Mouse (Mus musculus) forebrain, embryonic 11.5 days (tissue): ENCODE results near the gene Aarsd1. TPM values are rescaled to one million over a fixed set of nuclear protein-coding genes. Genes with fewer than 3 reads are reported as not detected.

Experiments
- ATAC-seq: fragments of 200-750 bp; cut with Nextera tagmentation; replicated peaks from 2 replicates; pipeline ENCODE4 v1.8.0; 2017; ENCODE audit warnings: moderate TSS enrichment; ENCODE audit not compliant: low FRiP score
- DNase-seq: peaks from one replicate; pipeline ENCODE4 v3.0.0-alpha.2; 2017; ENCODE audit warnings: low spot score
- H3K27ac ChIP-seq: fragments of 300-500 bp; sonication (generic); 2 replicates; pipeline ENCODE4 v1.5.1; 2014; ENCODE audit warnings: low read depth, low read length
- H3K27me3 ChIP-seq: fragments of 300-500 bp; sonication (generic); 2 replicates; pipeline ENCODE4 v1.6.1; 2014; ENCODE audit warnings: mild to moderate bottlenecking, low read length, mixed read lengths; ENCODE audit not compliant: control insufficient read depth, insufficient read depth
- H3K36me3 ChIP-seq: fragments of 300-500 bp; sonication (generic); 2 replicates; pipeline ENCODE4 v1.6.1; 2014; ENCODE audit warnings: mild to moderate bottlenecking, low read length, moderate library complexity, mixed read lengths; ENCODE audit not compliant: control insufficient read depth, insufficient read depth
- H3K4me1 ChIP-seq: fragments of 300-500 bp; sonication (generic); replicated peaks from 2 replicates; pipeline ENCODE4 v1.6.1; 2014; ENCODE audit warnings: low read length, mixed read lengths; ENCODE audit not compliant: control insufficient read depth, insufficient read depth
- H3K4me2 ChIP-seq: fragments of 300-500 bp; sonication (generic); 2 replicates; pipeline ENCODE4 v1.6.1; 2014; ENCODE audit warnings: low read depth, mild to moderate bottlenecking, low read length, moderate library complexity, mixed read lengths; ENCODE audit not compliant: severe bottlenecking
- H3K4me3 ChIP-seq: fragments of 300-500 bp; sonication (generic); 2 replicates; pipeline ENCODE4 v1.5.1; 2014; ENCODE audit warnings: low read depth, low read length
- H3K9ac ChIP-seq: fragments of 300-500 bp; sonication (generic); 2 replicates; pipeline ENCODE4 v1.6.1; 2014; ENCODE audit warnings: low read length
- H3K9me3 ChIP-seq: fragments of 300-500 bp; sonication (generic); 2 replicates; pipeline ENCODE4 v1.6.1; 2016; ENCODE audit warnings: low read length, mixed read lengths; ENCODE audit not compliant: control insufficient read depth
- WGBS: fragments of 180-500 bp; shearing (Covaris S2); extraction: QIAGEN DNeasy Blood & Tissue Kit; methylation state at CpG from one replicate; pipeline ENCODE4 v1.1.7; 2014; 5-methylcytosine and 5-hydroxymethylcytosine counted together
- polyA plus RNA-seq: library from polyadenylated mRNA; unstranded; fragments of >200 nt; fragmentation: Nextera tagmentation; extraction: Ambion mirVana; gene quantifications from 2 replicates; pipeline ENCODE4 v1.2.1, GENCODE M21; 2014

Gene Aarsd1
- polyA plus RNA-seq, 1 experiment from 2014 or later = 101 TPM

- Histone ChIP-seq H3K36me3 (no peaks in the 10 kb centered on the region), H3K27me3 (no peaks in the 10 kb centered on the region), H3K4me2 (no peak overlapping the region), H3K9ac (no peak overlapping the region), H3K27ac (no peak overlapping the region), H3K9me3 (no peaks in the 10 kb centered on the region), H3K4me3 (no peak overlapping the region), H3K4me1 (peaks cover 17% of the 10 kb centered on the region)
- DNase-seq (no peak), ATAC-seq (no peak)
- WGBS = 90% methylated on average over 15 of the region's 15 CpGs
Observed at GRCm38 (mm10) chr11:101460321-101460720, 42.9 kb upstream of the Aarsd1 start.

GRCm38 (mm10) chr11:101459716-101460115 is 42.3 kb upstream of the Aarsd1 start:
- WGBS = 43% methylated on average over 6 of the region's 6 CpGs
- Histone ChIP-seq H3K36me3 (no peaks in the 10 kb centered on the region), H3K27ac (no peak overlapping the region), H3K4me2 (no peak overlapping the region), H3K9ac (no peak overlapping the region), H3K4me3 (no peak overlapping the region), H3K27me3 (no peaks in the 10 kb centered on the region), H3K9me3 (no peaks in the 10 kb centered on the region), H3K4me1 (peaks cover 17% of the 10 kb centered on the region)
- ATAC-seq = no peak
- no peak for DNase-seq

GRCm38 (mm10) chr11:101458217-101458616 is 40.8 kb upstream of the Aarsd1 start:
- no peak for ATAC-seq
- Histone ChIP-seq H3K9me3 (no peaks in the 10 kb centered on the region), H3K4me2 (no peak overlapping the region), H3K27me3 (no peaks in the 10 kb centered on the region), H3K4me1 (peaks cover 13% of the 10 kb centered on the region; the same call in 1 of the 2 replicates), H3K4me3 (no peak overlapping the region), H3K27ac (no peak overlapping the region), H3K9ac (no peak overlapping the region), H3K36me3 (no peaks in the 10 kb centered on the region)
- 86% methylated on average over 12 of the region's 12 CpGs for WGBS
- DNase-seq = no peak

GRCm38 (mm10) chr11:101457631-101458030 is 40.2 kb upstream of the Aarsd1 start:
- WGBS = 89% methylated on average over 9 of the region's 9 CpGs
- no peak for DNase-seq
- Histone ChIP-seq H3K9me3 (no peaks in the 10 kb centered on the region), H3K4me2 (no peak overlapping the region), H3K9ac (no peak overlapping the region), H3K4me3 (no peak overlapping the region), H3K4me1 (peaks cover 9% of the 10 kb centered on the region; the same call in 1 of the 2 replicates), H3K27me3 (no peaks in the 10 kb centered on the region), H3K36me3 (no peaks in the 10 kb centered on the region), H3K27ac (no peak overlapping the region)
- ATAC-seq = no peak

- H3K27me3 ChIP-seq = no peaks in the 10 kb centered on the region
- ATAC-seq (no peak), DNase-seq (peak; percentile 30)
- no peaks in the 10 kb centered on the region for H3K9me3 ChIP-seq
- no peak overlapping the region for H3K27ac ChIP-seq
- H3K4me2 ChIP-seq = no peak overlapping the region
- no peak overlapping the region for H3K4me3 ChIP-seq
- 89% methylated on average over 7 of the region's 7 CpGs for WGBS
- no peaks in the 10 kb centered on the region for H3K36me3 ChIP-seq
- peaks cover 3% of the 10 kb centered on the region; the same call in 1 of the 2 replicates for H3K4me1 ChIP-seq
- no peak overlapping the region for H3K9ac ChIP-seq
Observed at GRCm38 (mm10) chr11:101455627-101456026, 38.2 kb upstream of the Aarsd1 start.

- no peak overlapping the region for H3K9ac ChIP-seq
- 32% methylated on average over 6 of the region's 6 CpGs for WGBS
- peaks cover 3% of the 10 kb centered on the region; the same call in 1 of the 2 replicates for H3K4me1 ChIP-seq
- H3K27ac ChIP-seq = no peak overlapping the region; the same call in 1 of the 2 replicates
- DNase-seq (peak; percentile 55), ATAC-seq (no peak)
- no peak overlapping the region for H3K4me2 ChIP-seq
- no peaks in the 10 kb centered on the region for H3K9me3 ChIP-seq
- no peaks in the 10 kb centered on the region for H3K36me3 ChIP-seq
- H3K4me3 ChIP-seq = no peak overlapping the region
- no peaks in the 10 kb centered on the region for H3K27me3 ChIP-seq
Observed at GRCm38 (mm10) chr11:101454702-101455101, 37.3 kb upstream of the Aarsd1 start.

GRCm38 (mm10) chr11:101452093-101452774 is 34.8 kb upstream of the Aarsd1 start:
- no peak overlapping the region for H3K4me3 ChIP-seq
- no peak overlapping the region for H3K27ac ChIP-seq
- no peak overlapping the region for H3K4me2 ChIP-seq
- 74% methylated on average over 10 of the region's 10 CpGs for WGBS
- peaks cover 3% of the 10 kb centered on the region; the same call in 1 of the 2 replicates for H3K4me1 ChIP-seq
- no peak overlapping the region for H3K9ac ChIP-seq
- H3K36me3 ChIP-seq = no peaks in the 10 kb centered on the region
- no peaks in the 10 kb centered on the region for H3K9me3 ChIP-seq
- no peak for DNase-seq
- H3K27me3 ChIP-seq = no peaks in the 10 kb centered on the region
- ATAC-seq = no peak

GRCm38 (mm10) chr11:101451536-101451935 is 34.1 kb upstream of the Aarsd1 start:
- 94% methylated on average over 10 of the region's 10 CpGs for WGBS
- ATAC-seq = no peak
- Histone ChIP-seq H3K36me3 (no peaks in the 10 kb centered on the region), H3K27ac (no peak overlapping the region), H3K9ac (no peak overlapping the region), H3K4me1 (peaks cover 3% of the 10 kb centered on the region; the same call in 1 of the 2 replicates), H3K4me3 (no peak overlapping the region), H3K4me2 (no peak overlapping the region), H3K9me3 (no peaks in the 10 kb centered on the region), H3K27me3 (no peaks in the 10 kb centered on the region)
- peak; percentile 33 for DNase-seq

GRCm38 (mm10) chr11:101450394-101450793 is 33.0 kb upstream of the Aarsd1 start:
- Histone ChIP-seq H3K9me3 (no peaks in the 10 kb centered on the region), H3K27me3 (no peaks in the 10 kb centered on the region), H3K4me3 (no peak overlapping the region), H3K4me1 (peaks cover 3% of the 10 kb centered on the region; the same call in 1 of the 2 replicates), H3K4me2 (no peak overlapping the region), H3K27ac (no peak overlapping the region), H3K9ac (no peak overlapping the region), H3K36me3 (peaks cover 3% of the 10 kb centered on the region; the same call in 1 of the 2 replicates)
- 89% methylated on average over 3 of the region's 3 CpGs for WGBS
- DNase-seq (peak; percentile 47), ATAC-seq (no peak)
